Mouse (Mus musculus) ZHBTc4 (cell line): ENCODE measurements around the gene Ctnna2.

Experiments
- DNase-seq: peaks from one replicate; pipeline ENCODE4 v3.0.0-alpha.2; 2011; ENCODE audit warnings: low read depth, low spot score

Ctnna2 gene

GRCm38 (mm10) chr6:76977817-76978216 is 1001.7 kb downstream of the Ctnna2 start:
- DNase-seq, result no peak

GRCm38 (mm10) chr6:76974297-76974696 is 1005.2 kb downstream of the Ctnna2 start:
- DNase-seq, result peak; percentile 37

GRCm38 (mm10) chr6:76964998-76965432 is 1014.5 kb downstream of the Ctnna2 start:
- DNase-seq, result no peak

GRCm38 (mm10) chr6:76908086-76908485 is 1071.4 kb downstream of the Ctnna2 start:
- no peak for DNase-seq

- no peak for DNase-seq
Measured at GRCm38 (mm10) chr6:76897156-76897555, 1082.3 kb downstream of the Ctnna2 start.
